Mouse (Mus musculus) kidney, embryonic 15.5 days (tissue): ENCODE measurements at regions not wholly inside any gene's neighbourhood (a gene's known extent, or its start where the extent isn't known, plus 50 kb on each side); places are given as distances from the start of the nearest gene placed in this dataset.
A peak's percentile ranks its signal among the peaks of the same experiment; 100 is the strongest.

Experiments
- ATAC-seq: fragments of 200-750 bp; cut with Nextera tagmentation; replicated peaks from 2 replicates; pipeline ENCODE4 v1.8.0; 2017; ENCODE audit warnings: moderate TSS enrichment; ENCODE audit not compliant: low FRiP score
- H3K27ac ChIP-seq: fragments of 300-500 bp; sonication (generic); 2 replicates; pipeline ENCODE4 v1.5.1; 2015; ENCODE audit warnings: mild to moderate bottlenecking, inconsistent platforms
- H3K27me3 ChIP-seq: fragments of 300-500 bp; sonication (generic); 2 replicates; pipeline ENCODE4 v1.6.1; 2015; ENCODE audit warnings: inconsistent platforms
- H3K36me3 ChIP-seq: fragments of 300-500 bp; sonication (generic); 2 replicates; pipeline ENCODE4 v1.6.1; 2015; ENCODE audit warnings: inconsistent platforms
- H3K4me1 ChIP-seq: fragments of 300-500 bp; sonication (generic); 2 replicates; pipeline ENCODE4 v1.6.1; 2015; ENCODE audit warnings: inconsistent platforms
- H3K4me2 ChIP-seq: fragments of 300-500 bp; sonication (generic); 2 replicates; pipeline ENCODE4 v1.6.1; 2015; ENCODE audit warnings: moderate library complexity, mild to moderate bottlenecking, inconsistent platforms
- H3K4me3 ChIP-seq: fragments of 300-500 bp; sonication (generic); replicated peaks from 2 replicates; pipeline ENCODE4 v1.5.1; 2015; ENCODE audit warnings: mild to moderate bottlenecking, inconsistent platforms
- H3K9ac ChIP-seq: fragments of 300-500 bp; sonication (generic); 2 replicates; pipeline ENCODE4 v1.6.1; 2015; ENCODE audit warnings: mild to moderate bottlenecking, inconsistent platforms
- H3K9me3 ChIP-seq: fragments of 300-500 bp; sonication (generic); replicated peaks from 2 replicates; pipeline ENCODE4 v1.6.1; 2016; ENCODE audit warnings: inconsistent platforms
- WGBS: fragments of 180-500 bp; shearing (Covaris S2); methylation state at CpG from one replicate; pipeline ENCODE4 v1.1.7; 2015; ENCODE audit warnings: mixed read lengths; 5-methylcytosine and 5-hydroxymethylcytosine counted together

DNA sequence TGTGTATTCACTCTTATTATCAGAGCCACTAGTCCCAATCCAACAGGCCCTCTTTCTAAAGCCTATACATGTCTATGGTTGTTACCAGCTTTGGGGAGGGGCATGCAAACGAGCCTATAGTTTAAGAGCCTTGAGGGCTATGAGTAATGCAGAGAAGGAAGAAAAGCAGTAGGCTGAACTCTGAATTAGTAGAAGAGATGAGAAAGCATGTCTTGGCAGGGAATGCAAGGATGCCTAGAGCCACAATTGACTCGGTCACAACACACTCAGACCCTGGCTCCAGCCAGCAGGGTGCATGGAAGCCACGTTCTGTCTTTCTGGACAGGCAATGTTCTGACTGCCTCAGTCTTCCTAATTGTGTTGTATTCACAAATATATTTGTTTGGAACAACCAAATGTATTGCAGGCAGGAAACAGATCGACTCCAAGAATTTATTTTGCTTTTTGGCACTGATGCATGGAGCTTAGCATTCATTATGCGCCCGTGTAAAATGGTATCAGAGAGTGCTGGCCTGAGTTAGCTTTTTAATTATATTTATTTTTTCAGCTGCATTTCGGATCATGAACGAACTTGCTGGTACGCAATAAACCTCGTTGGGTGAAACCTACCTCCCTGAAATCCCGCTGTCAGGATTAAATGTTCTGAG, 110.2 kb downstream of the Rybp start:
- no peak for ATAC-seq
- no peak overlapping the region for H3K4me3 ChIP-seq
- no peaks in the 10 kb centered on the region for H3K36me3 ChIP-seq
- peaks cover 11% of the 10 kb centered on the region for H3K27me3 ChIP-seq
- H3K4me2 ChIP-seq = no peak overlapping the region
- H3K4me1 ChIP-seq = no peaks in the 10 kb centered on the region
- no peaks in the 10 kb centered on the region for H3K9me3 ChIP-seq
- no peak overlapping the region for H3K9ac ChIP-seq
- no peak overlapping the region for H3K27ac ChIP-seq
- WGBS = 75% methylated on average over 11 of the region's 11 CpGs

DNA sequence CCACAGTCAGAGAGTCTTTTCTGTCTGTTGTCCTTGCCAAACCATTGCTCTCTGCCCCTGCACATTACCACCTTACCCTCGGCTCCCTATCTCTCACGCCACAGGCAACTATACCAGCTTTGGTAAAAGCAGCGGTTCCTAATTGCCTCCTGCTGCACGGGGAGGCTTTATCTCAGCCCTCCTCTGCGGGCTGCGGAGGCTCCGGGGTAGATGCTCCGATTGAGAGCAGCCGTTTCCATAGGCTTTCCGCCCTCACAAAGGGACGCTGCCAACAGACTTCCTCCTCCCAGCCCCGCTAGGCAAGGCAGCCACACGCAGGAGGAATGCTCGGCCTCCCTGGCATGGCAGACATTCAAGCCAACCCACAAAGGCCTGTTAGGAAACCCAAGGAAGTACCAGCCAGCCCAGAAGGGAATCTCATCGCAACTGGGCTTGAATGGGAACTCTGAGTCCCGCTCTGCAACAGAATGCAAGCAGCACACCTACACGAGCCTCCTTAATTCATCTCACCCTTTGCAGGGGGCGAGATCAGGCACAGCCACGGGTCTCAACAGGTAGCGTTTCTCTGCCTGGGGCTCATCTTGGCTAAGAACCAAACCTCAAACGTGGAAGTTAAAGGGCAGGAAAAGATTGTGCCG, 116.5 kb downstream of the Rybp start:
- Histone ChIP-seq H3K27ac (no peak overlapping the region), H3K4me1 (peaks cover 14% of the 10 kb centered on the region), H3K9ac (no peak overlapping the region), H3K27me3 (peaks cover 45% of the 10 kb centered on the region), H3K4me2 (peak overlapping the region; percentile 41), H3K4me3 (peak overlapping the region; percentile 6; the same call in 1 of the 2 replicates), H3K9me3 (no peaks in the 10 kb centered on the region), H3K36me3 (no peaks in the 10 kb centered on the region)
- 12% methylated on average over 22 of the region's 22 CpGs for WGBS
- ATAC-seq = no peak

DNA sequence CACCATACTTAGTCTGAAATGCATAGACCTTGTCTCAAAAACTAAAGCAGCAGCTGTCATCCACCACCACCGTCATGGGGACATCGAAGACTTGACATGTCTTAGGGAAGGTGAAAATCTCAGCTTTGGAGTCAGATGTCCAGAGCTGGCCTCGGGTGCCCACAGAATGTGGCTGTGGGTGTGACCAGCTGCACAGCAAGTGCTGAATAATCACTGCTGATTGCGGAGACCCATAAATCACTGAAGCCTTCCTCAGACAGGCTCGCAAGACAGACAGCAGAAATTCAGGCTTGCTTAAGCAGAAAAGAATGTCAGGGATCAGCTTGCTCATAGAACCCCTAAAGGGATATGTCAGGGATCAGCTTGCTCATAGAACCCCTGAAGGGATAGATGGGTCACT, 120.0 kb downstream of the Rybp start:
- H3K36me3 ChIP-seq = no peaks in the 10 kb centered on the region
- peaks cover 32% of the 10 kb centered on the region for H3K4me1 ChIP-seq
- no peak overlapping the region for H3K4me2 ChIP-seq
- H3K4me3 ChIP-seq = no peak overlapping the region
- 31% methylated on average over 5 of the region's 5 CpGs for WGBS
- H3K27me3 ChIP-seq = peaks cover 55% of the 10 kb centered on the region
- ATAC-seq = no peak
- no peak overlapping the region for H3K9ac ChIP-seq
- H3K27ac ChIP-seq = no peak overlapping the region
- no peaks in the 10 kb centered on the region for H3K9me3 ChIP-seq

DNA sequence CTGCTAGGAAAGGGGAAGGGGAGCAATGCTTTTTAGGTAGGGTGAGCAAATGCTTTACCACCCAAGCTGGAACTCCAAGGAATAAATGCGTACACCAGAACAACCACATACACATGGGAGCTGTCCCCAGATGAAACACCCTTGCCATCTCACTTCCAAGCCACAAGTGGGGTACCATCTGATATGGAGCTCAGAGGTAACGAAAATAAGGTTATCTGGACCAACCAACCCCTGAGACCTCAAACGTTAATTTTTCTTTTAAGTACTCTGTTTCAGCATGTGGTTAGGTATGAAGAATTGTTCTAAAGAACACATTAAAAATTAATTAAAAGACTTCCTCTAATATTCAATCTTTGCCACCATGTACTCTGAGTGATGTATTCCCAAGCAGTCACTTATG, 121.5 kb downstream of the Rybp start:
- H3K27me3 ChIP-seq = peaks cover 40% of the 10 kb centered on the region
- no peak overlapping the region for H3K4me2 ChIP-seq
- H3K9ac ChIP-seq = no peak overlapping the region
- no peaks in the 10 kb centered on the region for H3K9me3 ChIP-seq
- 88% methylated on average over 3 of the region's 3 CpGs for WGBS
- H3K4me3 ChIP-seq = no peak overlapping the region
- H3K4me1 ChIP-seq = peaks cover 30% of the 10 kb centered on the region
- ATAC-seq = no peak
- H3K36me3 ChIP-seq = no peaks in the 10 kb centered on the region
- no peak overlapping the region for H3K27ac ChIP-seq

DNA sequence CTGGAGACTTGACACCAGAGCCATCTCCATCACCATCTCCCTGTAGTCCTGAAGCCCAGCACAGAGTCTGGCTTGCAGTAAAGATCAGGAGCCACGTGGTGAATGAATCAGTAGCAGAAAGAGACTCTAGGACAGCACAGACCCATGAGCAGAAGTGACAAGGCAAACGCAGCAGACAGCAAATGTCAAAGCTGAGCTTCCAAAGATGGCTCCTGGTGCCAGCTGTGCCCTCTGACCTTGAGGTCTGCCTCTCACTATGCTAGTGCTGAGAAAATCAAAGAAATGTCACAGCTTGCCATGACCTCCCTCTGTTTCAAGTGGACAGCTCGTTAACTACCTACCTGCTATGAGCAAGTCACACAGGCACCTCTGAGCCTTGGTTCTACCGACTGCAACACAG, 123.1 kb downstream of the Rybp start:
- Histone ChIP-seq H3K27ac (no peak overlapping the region), H3K4me2 (no peak overlapping the region), H3K9ac (no peak overlapping the region), H3K4me3 (no peak overlapping the region), H3K36me3 (no peaks in the 10 kb centered on the region), H3K9me3 (no peaks in the 10 kb centered on the region), H3K4me1 (peaks cover 32% of the 10 kb centered on the region), H3K27me3 (peaks cover 24% of the 10 kb centered on the region)
- 35% methylated on average over 4 of the region's 4 CpGs for WGBS
- ATAC-seq = no peak

DNA sequence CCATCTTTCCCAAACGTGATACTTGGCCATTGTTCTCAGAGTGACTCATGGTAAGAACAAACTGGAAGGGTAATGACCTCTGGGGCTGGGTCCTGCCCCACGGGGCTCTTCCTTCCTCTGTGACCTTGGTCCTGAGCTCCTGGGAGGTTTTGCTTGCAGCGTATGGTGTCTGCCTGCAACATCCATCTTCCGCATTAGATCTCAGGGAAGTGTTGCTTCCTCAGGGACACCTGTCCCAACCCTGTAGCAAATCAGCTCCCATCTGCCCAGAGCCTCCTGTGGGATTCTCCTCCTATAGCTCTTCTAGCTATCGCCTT, 123.5 kb downstream of the Rybp start:
- Histone ChIP-seq H3K27ac (0 out of 2 replicates have a peak overlapping the region, but pooled peaks have one; percentile 34), H3K4me3 (no peak overlapping the region; the same call in 1 of the 2 replicates), H3K4me2 (peak overlapping the region; percentile 58; the same call in 1 of the 2 replicates), H3K36me3 (no peaks in the 10 kb centered on the region), H3K27me3 (peaks cover 23% of the 10 kb centered on the region), H3K4me1 (peaks cover 36% of the 10 kb centered on the region), H3K9ac (no peak overlapping the region), H3K9me3 (no peaks in the 10 kb centered on the region)
- WGBS = 37% methylated on average over 5 of the region's 5 CpGs
- ATAC-seq = no peak

DNA sequence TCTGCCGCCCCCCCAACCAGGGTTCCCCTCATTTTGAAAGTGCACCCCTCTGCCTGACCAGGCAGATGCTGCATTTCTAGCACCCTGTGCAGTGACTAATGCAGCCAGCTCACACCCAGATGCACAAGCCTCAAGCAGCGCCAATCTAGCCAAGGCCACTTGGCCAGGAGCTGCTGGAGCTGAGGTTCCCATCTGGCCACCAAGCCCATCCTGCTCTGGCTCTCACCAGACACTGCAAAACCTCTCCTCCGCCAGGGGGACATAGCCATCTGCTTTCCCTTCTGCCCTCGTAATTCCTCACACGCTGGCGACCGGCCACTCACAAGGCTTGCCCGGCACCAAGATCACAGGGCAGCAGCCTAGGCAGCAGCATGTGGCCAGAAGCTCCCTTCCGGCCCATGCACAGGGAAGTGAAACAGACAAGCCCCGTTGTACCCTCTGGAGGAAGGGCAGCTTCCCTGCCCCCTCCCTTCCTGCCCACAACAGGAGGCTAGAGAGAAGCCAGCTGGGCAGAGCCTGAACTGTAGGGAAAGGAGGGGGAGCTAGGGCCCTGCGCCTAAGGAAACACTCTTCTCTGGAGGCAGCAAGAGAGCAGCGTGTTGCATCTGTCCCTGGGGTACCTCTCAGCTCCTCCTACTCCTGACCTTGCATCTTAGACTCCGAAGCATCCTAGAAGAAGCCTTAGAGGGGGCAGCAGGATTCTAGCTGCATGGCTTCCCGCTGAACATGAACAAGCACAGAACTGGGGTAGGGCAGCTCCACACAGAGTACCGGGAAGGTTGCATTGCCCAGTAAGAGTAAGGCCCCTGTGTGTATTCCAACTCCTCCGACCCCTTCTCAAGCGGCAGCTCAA, 124.1 kb downstream of the Rybp start:
- 12% methylated on average over 17 of the region's 17 CpGs for WGBS
- no peaks in the 10 kb centered on the region for H3K9me3 ChIP-seq
- peak overlapping the region; percentile 34; the same call in 1 of the 2 replicates for H3K27ac ChIP-seq
- peak overlapping the region; percentile 37 for H3K9ac ChIP-seq
- H3K4me1 ChIP-seq = peaks cover 38% of the 10 kb centered on the region
- peak; percentile 91 for ATAC-seq
- H3K27me3 ChIP-seq = peaks cover 20% of the 10 kb centered on the region
- H3K4me3 ChIP-seq = peak overlapping the region; percentile 33
- no peaks in the 10 kb centered on the region for H3K36me3 ChIP-seq
- H3K4me2 ChIP-seq = peak overlapping the region; percentile 58

DNA sequence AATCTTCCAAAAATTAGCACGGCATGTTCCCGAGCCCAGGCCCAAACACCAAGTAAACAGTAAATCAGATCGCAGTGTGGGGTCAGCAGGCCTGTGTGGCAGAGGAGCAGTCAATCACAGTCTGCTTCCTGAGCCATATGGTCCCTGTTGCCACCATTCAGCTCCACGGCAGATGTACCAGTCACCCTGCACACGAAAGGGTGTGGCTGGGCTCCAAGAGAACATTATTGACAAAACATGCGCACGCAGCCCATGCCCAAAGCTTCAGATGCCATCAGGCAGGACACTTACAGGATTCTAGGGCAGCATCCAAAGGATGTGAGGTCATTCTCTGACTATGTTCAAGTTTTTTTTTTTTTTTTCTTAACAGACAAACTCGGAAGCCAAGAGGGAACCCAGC, 126.6 kb downstream of the Rybp start:
- no peak overlapping the region for H3K4me3 ChIP-seq
- no peaks in the 10 kb centered on the region for H3K36me3 ChIP-seq
- H3K27me3 ChIP-seq = peaks cover 16% of the 10 kb centered on the region
- 63% methylated on average over 8 of the region's 8 CpGs for WGBS
- H3K4me1 ChIP-seq = peaks cover 56% of the 10 kb centered on the region
- no peak for ATAC-seq
- H3K27ac ChIP-seq = no peak overlapping the region
- H3K9ac ChIP-seq = no peak overlapping the region
- H3K4me2 ChIP-seq = no peak overlapping the region
- H3K9me3 ChIP-seq = no peaks in the 10 kb centered on the region

DNA sequence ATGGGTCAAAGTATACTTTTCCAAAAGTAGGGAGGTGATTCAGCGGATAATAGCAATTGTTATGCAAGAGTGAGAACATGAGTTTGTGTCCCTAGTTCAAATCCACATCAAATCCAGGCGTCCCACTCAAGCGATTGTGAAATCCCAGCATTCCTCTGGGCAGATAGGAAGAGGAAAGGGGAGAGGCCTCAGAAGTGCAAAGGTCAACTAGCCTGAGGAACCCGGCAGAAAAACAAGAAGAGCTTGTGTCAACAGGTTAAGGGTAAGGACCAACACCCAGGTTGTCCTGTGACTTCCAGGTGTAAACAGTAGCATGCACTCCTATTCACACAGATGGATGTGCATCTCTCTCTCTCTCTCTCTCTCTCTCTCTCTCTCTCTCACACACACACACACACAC, 127.5 kb downstream of the Rybp start:
- WGBS = 65% methylated on average over 4 of the region's 4 CpGs
- Histone ChIP-seq H3K4me2 (no peak overlapping the region), H3K4me3 (no peak overlapping the region), H3K9me3 (no peaks in the 10 kb centered on the region), H3K36me3 (no peaks in the 10 kb centered on the region), H3K27me3 (peaks cover 16% of the 10 kb centered on the region), H3K27ac (no peak overlapping the region), H3K9ac (no peak overlapping the region), H3K4me1 (peaks cover 64% of the 10 kb centered on the region)
- no peak for ATAC-seq

DNA sequence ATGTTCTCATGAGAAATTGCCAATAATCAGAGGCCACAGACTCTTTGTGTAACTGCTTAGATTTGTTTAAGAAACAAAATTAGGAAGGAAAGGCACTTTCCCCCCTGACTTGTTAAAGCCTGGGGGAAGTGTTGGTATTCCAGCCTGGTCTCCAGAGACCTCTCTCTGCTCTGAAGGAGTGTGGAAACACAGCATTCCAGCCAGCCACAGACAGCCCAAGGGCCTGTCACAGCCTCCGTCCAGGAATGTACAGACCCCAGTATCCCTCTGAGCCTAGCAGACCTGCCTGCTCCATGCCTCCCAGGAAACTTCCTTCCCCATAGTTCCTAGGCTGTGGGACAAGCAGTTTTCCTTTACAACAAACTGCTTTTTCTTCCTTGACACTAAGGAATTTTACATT, 128.0 kb downstream of the Rybp start:
- Histone ChIP-seq H3K4me3 (no peak overlapping the region), H3K27me3 (peaks cover 12% of the 10 kb centered on the region), H3K27ac (no peak overlapping the region), H3K36me3 (no peaks in the 10 kb centered on the region), H3K9me3 (no peaks in the 10 kb centered on the region), H3K9ac (no peak overlapping the region), H3K4me2 (no peak overlapping the region), H3K4me1 (peaks cover 64% of the 10 kb centered on the region)
- WGBS = 33% methylated on average over 1 of the region's 1 CpGs
- ATAC-seq = no peak

DNA sequence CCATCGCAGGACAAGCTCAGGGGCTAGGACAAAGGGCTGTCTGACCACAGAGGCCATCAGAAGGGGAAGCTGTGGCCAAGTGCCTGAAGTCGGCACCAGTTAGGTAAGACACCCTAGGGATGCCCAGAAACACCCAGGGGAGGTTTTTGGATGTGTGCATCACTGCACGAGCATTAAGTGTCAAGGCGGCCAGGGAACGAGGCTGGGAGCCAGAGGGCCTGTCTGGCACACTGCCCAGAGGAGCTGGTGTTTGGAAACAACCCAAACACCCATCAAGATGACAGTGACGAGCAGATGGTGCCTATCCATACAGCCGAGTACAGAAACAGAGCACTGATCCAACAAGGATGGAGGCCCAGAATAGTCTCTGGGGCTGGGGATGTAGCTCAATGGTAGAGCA, 130.0 kb downstream of the Rybp start:
- Histone ChIP-seq H3K4me1 (peaks cover 46% of the 10 kb centered on the region), H3K27me3 (peaks cover 7% of the 10 kb centered on the region; the same call in 1 of the 2 replicates), H3K9me3 (no peaks in the 10 kb centered on the region), H3K36me3 (no peaks in the 10 kb centered on the region), H3K27ac (no peak overlapping the region), H3K4me3 (no peak overlapping the region), H3K4me2 (no peak overlapping the region), H3K9ac (no peak overlapping the region)
- 35% methylated on average over 7 of the region's 7 CpGs for WGBS
- no peak for ATAC-seq

DNA sequence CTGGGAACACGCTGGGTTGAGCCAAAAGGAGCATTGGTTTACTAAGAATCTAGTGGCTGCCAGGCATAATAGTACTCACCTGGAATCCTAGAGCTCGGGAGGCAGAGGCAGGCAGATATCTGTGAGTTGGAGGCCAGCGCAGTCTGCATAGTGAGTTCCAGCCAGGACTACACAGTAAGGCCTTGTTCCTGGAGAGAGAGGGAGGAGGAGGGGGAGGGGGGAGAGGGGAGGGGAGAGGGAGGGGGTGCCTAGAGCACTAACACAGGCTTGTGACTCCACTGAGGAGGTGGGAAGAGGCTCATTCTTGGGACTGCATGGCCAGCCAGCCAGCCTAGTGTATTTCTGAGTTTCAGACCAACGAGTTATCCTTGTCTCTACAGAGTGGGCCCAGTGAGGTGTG, 131.1 kb downstream of the Rybp start:
- Histone ChIP-seq H3K9me3 (no peaks in the 10 kb centered on the region), H3K4me3 (no peak overlapping the region), H3K36me3 (no peaks in the 10 kb centered on the region), H3K4me2 (peak overlapping the region; percentile 36; the same call in 1 of the 2 replicates), H3K9ac (no peak overlapping the region), H3K4me1 (peaks cover 41% of the 10 kb centered on the region), H3K27me3 (peaks cover 7% of the 10 kb centered on the region; the same call in 1 of the 2 replicates), H3K27ac (peak overlapping the region; percentile 50; the same call in 1 of the 2 replicates)
- peak; percentile 2; the same call in 1 of the 2 replicates for ATAC-seq
- WGBS = 75% methylated on average over 4 of the region's 4 CpGs
